Mouse (Mus musculus): ENCODE measurements around the gene Rassf3. TPM values are rescaled to one million over a fixed set of nuclear protein-coding genes. Genes with fewer than 3 reads are reported as not detected.

Gene Rassf3
- polyA plus RNA-seq, 1 experiment = 2.0 TPM

GRCm38 (mm10) chr10:121497968-121498367, 21.8 kb upstream of the Rassf3 start:
- TF ChIP-seq POLR2A (IDR thresholded peaks at IDR 0.05; ENCODE audit: control insufficient read depth, low read depth, low read length) (no peak), CTCF (IDR thresholded peaks at IDR 0.05; ENCODE audit: control insufficient read depth, insufficient read depth, insufficient replicate concordance, low read depth, low read length) (no peak)
- H3K36me3 ChIP-seq (ENCODE audit: control insufficient read depth, insufficient read depth, low read length) = no peaks in the 10 kb centered on the region
- no peak overlapping the region for H3K4me3 ChIP-seq (ENCODE audit: control insufficient read depth, low read depth, low read length)
- no peak overlapping the region for H3K27ac ChIP-seq (ENCODE audit: control insufficient read depth, insufficient read depth, low read depth, low read length)
- H3K4me1 ChIP-seq (ENCODE audit: control insufficient read depth, insufficient read depth, low read length) = peaks cover 2% of the 10 kb centered on the region
- no peaks in the 10 kb centered on the region for H3K27me3 ChIP-seq (ENCODE audit: control insufficient read depth, insufficient read depth, low read length)

GRCm38 (mm10) chr10:121496616-121497015, 20.5 kb upstream of the Rassf3 start:
- Histone ChIP-seq H3K27ac (ENCODE audit: control insufficient read depth, insufficient read depth, low read depth, low read length) (no peak overlapping the region), H3K4me1 (ENCODE audit: control insufficient read depth, insufficient read depth, low read length) (peaks cover 2% of the 10 kb centered on the region), H3K27me3 (ENCODE audit: control insufficient read depth, insufficient read depth, low read length) (no peaks in the 10 kb centered on the region), H3K4me3 (ENCODE audit: control insufficient read depth, low read depth, low read length) (no peak overlapping the region), H3K36me3 (ENCODE audit: control insufficient read depth, insufficient read depth, low read length) (no peaks in the 10 kb centered on the region)
- TF ChIP-seq POLR2A (IDR thresholded peaks at IDR 0.05; ENCODE audit: control insufficient read depth, low read depth, low read length) (no peak), CTCF (IDR thresholded peaks at IDR 0.05; ENCODE audit: control insufficient read depth, insufficient read depth, insufficient replicate concordance, low read depth, low read length) (no peak)

GRCm38 (mm10) chr10:121494163-121494425, 17.9 kb upstream of the Rassf3 start:
- H3K27me3 ChIP-seq (ENCODE audit: control insufficient read depth, insufficient read depth, low read length) = no peaks in the 10 kb centered on the region

GRCm38 (mm10) chr10:121493374-121494162, 17.4 kb upstream of the Rassf3 start:
- Histone ChIP-seq H3K4me3 (ENCODE audit: control insufficient read depth, low read depth, low read length) (no peak overlapping the region), H3K27me3 (ENCODE audit: control insufficient read depth, insufficient read depth, low read length) (no peaks in the 10 kb centered on the region), H3K36me3 (ENCODE audit: control insufficient read depth, insufficient read depth, low read length) (no peaks in the 10 kb centered on the region), H3K27ac (ENCODE audit: control insufficient read depth, insufficient read depth, low read depth, low read length) (no peak overlapping the region), H3K4me1 (ENCODE audit: control insufficient read depth, insufficient read depth, low read length) (no peaks in the 10 kb centered on the region)
- TF ChIP-seq POLR2A (IDR thresholded peaks at IDR 0.05; ENCODE audit: control insufficient read depth, low read depth, low read length) (no peak), CTCF (IDR thresholded peaks at IDR 0.05; ENCODE audit: control insufficient read depth, insufficient read depth, insufficient replicate concordance, low read depth, low read length) (no peak)

More at GRCm38 (mm10) chr10:121494163-121494425, 17.9 kb upstream of the Rassf3 start:
- TF ChIP-seq POLR2A (IDR thresholded peaks at IDR 0.05; ENCODE audit: control insufficient read depth, low read depth, low read length) = no peak
- no peak for TF ChIP-seq CTCF (IDR thresholded peaks at IDR 0.05; ENCODE audit: control insufficient read depth, insufficient read depth, insufficient replicate concordance, low read depth, low read length)
- Histone ChIP-seq H3K36me3 (ENCODE audit: control insufficient read depth, insufficient read depth, low read length) (no peaks in the 10 kb centered on the region), H3K27ac (ENCODE audit: control insufficient read depth, insufficient read depth, low read depth, low read length) (no peak overlapping the region), H3K4me3 (ENCODE audit: control insufficient read depth, low read depth, low read length) (no peak overlapping the region), H3K4me1 (ENCODE audit: control insufficient read depth, insufficient read depth, low read length) (no peaks in the 10 kb centered on the region)

GRCm38 (mm10) chr10:121492608-121493315, 16.6 kb upstream of the Rassf3 start:
- Histone ChIP-seq H3K4me3 (ENCODE audit: control insufficient read depth, low read depth, low read length) (no peak overlapping the region), H3K4me1 (ENCODE audit: control insufficient read depth, insufficient read depth, low read length) (no peaks in the 10 kb centered on the region), H3K27ac (ENCODE audit: control insufficient read depth, insufficient read depth, low read depth, low read length) (no peak overlapping the region), H3K27me3 (ENCODE audit: control insufficient read depth, insufficient read depth, low read length) (no peaks in the 10 kb centered on the region), H3K36me3 (ENCODE audit: control insufficient read depth, insufficient read depth, low read length) (no peaks in the 10 kb centered on the region)
- TF ChIP-seq POLR2A (IDR thresholded peaks at IDR 0.05; ENCODE audit: control insufficient read depth, low read depth, low read length) (no peak), CTCF (IDR thresholded peaks at IDR 0.05; ENCODE audit: control insufficient read depth, insufficient read depth, insufficient replicate concordance, low read depth, low read length) (no peak)

- TF ChIP-seq CTCF (IDR thresholded peaks at IDR 0.05; ENCODE audit: control insufficient read depth, insufficient read depth, insufficient replicate concordance, low read depth, low read length) = no peak
- TF ChIP-seq POLR2A (IDR thresholded peaks at IDR 0.05; ENCODE audit: control insufficient read depth, low read depth, low read length) = no peak
- no peaks in the 10 kb centered on the region for H3K36me3 ChIP-seq (ENCODE audit: control insufficient read depth, insufficient read depth, low read length)
- no peaks in the 10 kb centered on the region for H3K4me1 ChIP-seq (ENCODE audit: control insufficient read depth, insufficient read depth, low read length)
- no peaks in the 10 kb centered on the region for H3K27me3 ChIP-seq (ENCODE audit: control insufficient read depth, insufficient read depth, low read length)
- no peak overlapping the region for H3K27ac ChIP-seq (ENCODE audit: control insufficient read depth, insufficient read depth, low read depth, low read length)
- H3K4me3 ChIP-seq (ENCODE audit: control insufficient read depth, low read depth, low read length) = no peak overlapping the region
Observed at GRCm38 (mm10) chr10:121489941-121490340, 13.8 kb upstream of the Rassf3 start.

- TF ChIP-seq CTCF (IDR thresholded peaks at IDR 0.05; ENCODE audit: control insufficient read depth, insufficient read depth, insufficient replicate concordance, low read depth, low read length) (no peak), POLR2A (IDR thresholded peaks at IDR 0.05; ENCODE audit: control insufficient read depth, low read depth, low read length) (no peak)
- Histone ChIP-seq H3K4me3 (ENCODE audit: control insufficient read depth, low read depth, low read length) (no peak overlapping the region), H3K27me3 (ENCODE audit: control insufficient read depth, insufficient read depth, low read length) (no peaks in the 10 kb centered on the region), H3K27ac (ENCODE audit: control insufficient read depth, insufficient read depth, low read depth, low read length) (no peak overlapping the region), H3K36me3 (ENCODE audit: control insufficient read depth, insufficient read depth, low read length) (no peaks in the 10 kb centered on the region), H3K4me1 (ENCODE audit: control insufficient read depth, insufficient read depth, low read length) (no peaks in the 10 kb centered on the region)
Observed at GRCm38 (mm10) chr10:121488623-121489299, 12.6 kb upstream of the Rassf3 start.
